ENCODE assay signal across 12 mouse cellular contexts in genomic region chr1:191816596-191816995, GRCm38 (mm10).
"Had no signal": no experiment of that assay in that cellular context is flagged by ENCODE, and none has a peak within 500 bp of the region (broad histone marks: within the 10 kb centered on the region; RNA-seq: fewer than 3 reads in every experiment).

No protein-coding gene starts in this region.

- H3K36me3 ChIP-seq: limb, embryonic 10.5 days; liver, embryonic 15.5 days; midbrain, embryonic 13.5 days; stomach, embryonic 15.5 days had no signal

- H3K9ac ChIP-seq: liver, embryonic 15.5 days; midbrain, embryonic 13.5 days; stomach, embryonic 15.5 days had no signal

- H3K9me3 ChIP-seq: limb, embryonic 10.5 days; liver, embryonic 15.5 days; midbrain, embryonic 13.5 days; stomach, embryonic 15.5 days had no signal

- DNase-seq: kidney, postnatal 25 days; lung, adult 2 months; lung, postnatal 36 days; right cerebral cortex, postnatal 14 days; thymus, adult 2 months; thymus, postnatal 25 days had no signal

- H3K4me2 ChIP-seq: liver, embryonic 11.5 days; liver, embryonic 15.5 days; midbrain, embryonic 13.5 days; stomach, embryonic 15.5 days had no signal

- ATAC-seq: lung, postnatal 0 days; midbrain, embryonic 13.5 days had no signal

- H3K27me3 ChIP-seq: midbrain, embryonic 13.5 days; stomach, embryonic 15.5 days had no signal

- H3K27ac ChIP-seq: liver, embryonic 15.5 days; midbrain, embryonic 13.5 days; stomach, embryonic 15.5 days had no signal

- H3K4me3 ChIP-seq: limb, embryonic 10.5 days; liver, embryonic 15.5 days; midbrain, embryonic 13.5 days; stomach, embryonic 15.5 days had no signal
